Mouse (Mus musculus) thymus, postnatal 10 days (tissue): Measurements from ENCODE around the gene AC124108.1.
"Not testable (repeated sequence)": the region's sequence is repeated elsewhere in the genome, so short reads cannot be mapped to it uniquely, and the experiment has no call there.

ENCODE experiments used
- DNase-seq, 2 experiments: peaks; one replicate each; pipeline ENCODE4 v3.0.0; 2021; ENCODE audit warnings: low spot score in 2 of 2

AC124108.1 gene

GRCm38 (mm10) chr1:132191093-132191785 lies at the start of gene AC124108.1, which contains the start of gene Lemd1:
AC124108.1 (plus strand) TSS chr1:132191457.
Lemd1 (plus strand) TSS chr1:132191431.
- no peak for DNase-seq

- no peak for DNase-seq
These were observed 49.5 kb upstream of the AC124108.1 start for GRCm38 (mm10) chr1:132141753-132142152.

- no peak for DNase-seq
These were observed 48.2 kb upstream of the AC124108.1 start for GRCm38 (mm10) chr1:132143079-132143478.

- no peak for DNase-seq
These were observed 47.5 kb upstream of the AC124108.1 start for GRCm38 (mm10) chr1:132143730-132144129.

- DNase-seq = no peak
These were observed 47.0 kb upstream of the AC124108.1 start for GRCm38 (mm10) chr1:132144223-132144622.

GRCm38 (mm10) chr1:132144837-132145236 lies 46.4 kb upstream of the AC124108.1 start:
- no peak for DNase-seq

- DNase-seq = no peak
These were observed 45.1 kb upstream of the AC124108.1 start for GRCm38 (mm10) chr1:132145973-132146685.

GRCm38 (mm10) chr1:132149410-132149809 lies 41.8 kb upstream of the AC124108.1 start:
- DNase-seq = no peak

GRCm38 (mm10) chr1:132150171-132150570 lies 41.1 kb upstream of the AC124108.1 start:
- DNase-seq = no peak

- no peak for DNase-seq
These were observed 40.2 kb upstream of the AC124108.1 start for GRCm38 (mm10) chr1:132150817-132151601.

- DNase-seq = no peak
These were observed 39.3 kb upstream of the AC124108.1 start for GRCm38 (mm10) chr1:132151908-132152307.

GRCm38 (mm10) chr1:132153086-132153690 lies 38.1 kb upstream of the AC124108.1 start:
- no peak for DNase-seq

- DNase-seq = no peak
These were observed 37.6 kb upstream of the AC124108.1 start for GRCm38 (mm10) chr1:132153691-132154090.

- peak; percentile 60 to 89 for DNase-seq
These were observed 35.5 kb upstream of the AC124108.1 start for GRCm38 (mm10) chr1:132155737-132156136.

- peak; percentile 50 to 85 for DNase-seq
These were observed 34.1 kb upstream of the AC124108.1 start for GRCm38 (mm10) chr1:132157016-132157781.

GRCm38 (mm10) chr1:132157808-132158207 lies 33.4 kb upstream of the AC124108.1 start:
- no peak for DNase-seq

GRCm38 (mm10) chr1:132158741-132159140 lies 32.5 kb upstream of the AC124108.1 start:
- DNase-seq = no peak

GRCm38 (mm10) chr1:132159681-132160080 lies 31.6 kb upstream of the AC124108.1 start:
- DNase-seq = no peak

GRCm38 (mm10) chr1:132161211-132161880 lies 29.9 kb upstream of the AC124108.1 start:
- DNase-seq = no peak

GRCm38 (mm10) chr1:132162618-132163017 lies 28.6 kb upstream of the AC124108.1 start:
- not testable (repeated sequence) for DNase-seq
